Mouse (Mus musculus) spleen, adult 2 months (tissue): ENCODE results near the gene Htr6.

ENCODE experiments used
- CTCF ChIP-seq: fragments of 200-500 bp; IDR thresholded peaks from 2 replicates; pipeline ENCODE4 v1.5.1; 2011; ENCODE audit warnings: mild to moderate bottlenecking, inconsistent platforms; ENCODE audit not compliant: insufficient read depth, insufficient read length, insufficient replicate concordance; ENCODE audit errors: extremely low read depth
- POLR2A ChIP-seq: fragments of 200-500 bp; IDR thresholded peaks from 2 replicates; pipeline ENCODE4 v1.6.1; 2011; ENCODE audit warnings: low read depth, low read length, inconsistent platforms

- no peak for TF ChIP-seq CTCF
- TF ChIP-seq POLR2A, result no peak
Observed at GRCm38 (mm10) chr4:139058029-139058428, 17.3 kb downstream of the Htr6 start.
